Mouse (Mus musculus): ENCODE measurements around the gene Wwox.
A peak's percentile ranks its signal among the peaks of the same experiment; 100 is the strongest.

The Wwox gene

DNA sequence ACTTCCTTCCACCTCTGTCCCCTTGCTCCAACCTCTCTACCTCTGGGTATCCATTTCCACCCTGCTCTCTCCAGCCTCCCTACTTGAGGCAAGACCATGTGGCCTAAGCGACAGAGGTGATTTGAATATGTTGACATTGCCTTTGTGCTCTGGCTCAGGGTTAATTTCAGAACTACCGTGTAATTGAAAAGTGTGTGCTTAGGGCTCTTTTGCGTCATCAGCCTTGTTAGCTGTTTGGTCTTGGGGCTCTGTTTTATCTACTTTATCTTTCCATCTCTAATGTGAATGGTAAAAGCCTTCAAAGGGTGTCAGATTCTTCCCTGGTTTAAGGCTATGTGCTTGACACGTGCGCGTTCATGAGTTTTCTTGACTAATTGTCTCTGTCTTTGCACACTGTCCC lies 226.1 kb downstream of the Wwox start:
- DNase-seq (ENCODE audit: low spot score) = no peak

DNA sequence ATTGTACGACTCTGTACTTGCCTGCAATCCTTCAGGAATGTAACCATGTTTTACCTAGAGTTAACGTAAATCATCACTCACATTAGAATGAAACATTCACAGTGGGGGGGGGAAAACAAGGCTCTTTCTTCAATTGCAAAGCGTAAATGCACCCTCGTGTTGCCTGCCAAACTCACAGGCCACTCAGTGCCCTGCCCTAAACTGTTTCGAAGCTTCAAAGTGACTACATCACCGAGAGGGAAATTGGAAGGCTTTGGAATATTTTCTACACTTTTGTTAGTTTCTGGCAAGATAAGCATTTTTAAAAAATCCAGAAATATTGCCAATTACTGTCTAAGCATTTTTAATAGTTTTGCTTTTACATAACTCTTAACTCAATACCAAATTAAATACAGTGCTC lies 231.3 kb downstream of the Wwox start:
- DNase-seq (ENCODE audit: low spot score) = no peak

DNA sequence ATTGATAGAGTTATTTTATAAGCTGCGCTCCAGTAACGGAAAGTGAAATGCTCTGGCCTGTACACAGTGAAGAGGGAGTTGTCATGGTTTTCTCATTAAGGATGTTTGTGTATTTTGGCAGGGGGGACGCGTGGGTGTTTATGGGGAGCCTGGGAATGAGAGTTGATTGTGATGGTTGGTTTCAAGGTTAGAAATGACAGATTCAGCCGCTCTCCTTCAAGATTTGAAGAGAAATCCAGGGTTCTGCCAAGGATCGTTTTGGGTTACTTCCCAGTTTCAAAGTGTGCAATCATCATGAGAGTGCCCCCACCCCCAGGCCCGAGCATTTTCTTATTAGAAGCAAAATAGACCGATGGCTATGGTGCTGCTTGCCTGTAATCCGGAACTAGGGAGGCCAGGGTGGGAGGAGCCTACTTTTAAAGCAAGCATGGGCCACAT lies 231.8 kb downstream of the Wwox start:
- peak; percentile 73 for DNase-seq (ENCODE audit: low spot score)

DNA sequence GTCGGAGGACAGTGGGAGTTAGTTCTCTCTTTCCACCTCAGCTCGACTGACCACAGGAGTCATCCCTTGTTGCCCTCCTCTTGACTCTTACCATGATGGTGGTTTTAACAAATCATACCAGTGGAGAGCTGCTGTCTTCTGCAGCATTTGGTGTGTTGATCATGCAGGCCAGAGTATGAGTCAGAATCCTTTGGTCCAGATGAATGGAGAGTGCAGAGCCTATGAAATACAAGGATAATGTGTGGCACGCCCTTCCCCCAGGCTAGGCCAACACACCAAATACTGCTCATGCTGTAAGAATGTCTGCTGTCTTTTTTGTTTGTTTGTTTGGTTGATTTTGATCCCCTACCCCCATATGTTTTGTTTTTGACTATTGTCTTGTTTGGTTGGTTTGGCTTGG lies 234.0 kb downstream of the Wwox start:
- peak; percentile 45 for DNase-seq (ENCODE audit: low spot score)

DNA sequence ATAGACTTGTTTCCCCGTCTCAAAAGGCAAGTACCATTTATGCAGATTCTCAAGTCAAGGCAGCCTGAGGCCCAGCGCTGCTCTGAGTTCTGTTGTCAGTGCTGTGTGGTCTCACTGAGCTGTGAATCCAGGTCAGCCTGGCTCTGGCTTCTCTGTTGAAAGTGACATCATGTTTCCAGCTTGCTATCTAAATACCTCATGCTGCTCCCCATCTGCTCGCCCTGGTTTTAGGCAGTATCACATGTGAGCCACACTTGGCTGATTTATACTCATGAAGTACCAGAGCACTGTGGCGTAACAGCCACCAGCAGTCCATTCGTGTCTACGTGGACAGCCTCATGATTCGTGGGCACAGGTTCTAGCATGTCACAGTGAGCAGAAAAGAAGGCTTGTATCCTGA lies 235.7 kb downstream of the Wwox start:
- no peak for DNase-seq (ENCODE audit: low spot score)

DNA sequence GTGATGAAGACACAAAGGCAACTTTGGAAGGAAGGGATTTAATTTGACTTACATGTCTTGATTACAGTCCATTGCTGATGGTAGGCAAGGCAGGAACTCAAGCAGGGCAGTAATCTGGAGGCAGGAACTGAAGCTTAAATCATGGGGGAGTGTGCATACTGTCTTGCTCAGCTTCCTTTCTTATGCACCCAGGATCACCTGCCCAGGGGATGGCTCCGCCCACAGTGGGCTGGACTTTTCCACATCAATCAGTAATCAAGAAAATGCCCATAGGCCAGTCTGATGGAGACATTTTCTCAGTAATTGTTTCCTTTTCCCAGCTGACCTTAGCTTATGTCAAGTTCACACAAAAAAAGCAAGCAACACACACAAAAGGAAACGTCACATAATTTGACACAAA lies 237.5 kb downstream of the Wwox start:
- DNase-seq (ENCODE audit: low spot score) = no peak

DNA sequence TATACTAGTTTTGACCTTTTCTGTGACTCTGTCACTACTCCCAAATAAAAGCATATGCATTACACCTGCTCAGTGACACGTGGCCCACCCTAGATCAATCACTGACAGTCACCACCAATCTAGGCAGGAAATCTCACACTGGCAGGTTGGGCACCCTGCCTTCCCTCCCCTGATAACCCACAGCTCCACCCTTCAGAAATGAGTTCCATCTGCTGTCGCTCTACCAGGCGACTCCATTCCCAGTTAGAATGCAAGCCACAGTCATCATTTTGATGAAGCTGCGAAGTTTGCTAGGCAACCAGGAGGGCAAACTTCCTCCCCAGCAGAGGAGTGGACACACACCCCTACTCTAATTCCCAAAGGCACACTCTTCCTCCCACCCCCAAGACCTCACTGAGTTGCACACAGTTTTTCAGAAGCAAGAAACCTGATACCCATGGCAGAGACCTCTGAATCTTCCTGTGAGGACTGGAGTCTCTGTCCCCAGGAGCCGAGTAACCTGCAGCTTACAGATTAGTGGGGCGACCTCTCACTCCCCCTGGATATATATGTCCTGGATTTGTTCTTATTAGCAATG lies 238.2 kb downstream of the Wwox start:
- no peak for DNase-seq (ENCODE audit: low spot score)

DNA sequence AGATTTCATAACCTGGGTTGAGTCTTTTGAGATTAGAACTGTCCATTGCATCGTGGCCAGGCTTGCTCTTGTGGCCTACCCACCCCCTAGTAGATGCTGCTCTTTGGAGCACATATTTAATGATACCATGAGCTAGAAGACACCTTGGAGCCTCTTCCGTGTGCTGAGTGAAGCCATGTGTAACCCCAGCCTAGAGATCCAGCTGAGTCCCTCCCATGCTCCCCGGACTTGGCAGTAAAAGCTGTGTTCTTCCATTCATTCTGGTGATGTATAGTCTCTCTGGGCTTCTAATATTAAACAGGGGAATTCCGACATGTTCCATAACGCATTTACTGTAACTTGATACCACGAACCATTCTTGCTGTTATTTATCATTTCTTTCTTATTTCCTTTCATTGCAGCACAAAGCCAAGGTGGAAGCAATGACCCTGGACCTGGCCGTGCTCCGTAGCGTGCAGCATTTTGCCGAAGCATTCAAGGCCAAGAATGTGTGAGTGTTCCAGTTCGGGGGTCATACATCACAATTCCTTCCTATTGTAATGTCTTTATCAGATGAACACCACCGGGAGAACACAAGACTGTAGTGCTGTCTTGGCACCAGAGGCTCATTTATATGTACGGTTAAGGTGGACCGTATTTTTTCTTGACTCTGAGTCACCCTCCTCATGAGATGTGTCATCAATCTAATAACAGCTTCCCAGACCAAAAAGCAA lies 240.1 kb downstream of the Wwox start:
- DNase-seq (ENCODE audit: low spot score) = no peak

DNA sequence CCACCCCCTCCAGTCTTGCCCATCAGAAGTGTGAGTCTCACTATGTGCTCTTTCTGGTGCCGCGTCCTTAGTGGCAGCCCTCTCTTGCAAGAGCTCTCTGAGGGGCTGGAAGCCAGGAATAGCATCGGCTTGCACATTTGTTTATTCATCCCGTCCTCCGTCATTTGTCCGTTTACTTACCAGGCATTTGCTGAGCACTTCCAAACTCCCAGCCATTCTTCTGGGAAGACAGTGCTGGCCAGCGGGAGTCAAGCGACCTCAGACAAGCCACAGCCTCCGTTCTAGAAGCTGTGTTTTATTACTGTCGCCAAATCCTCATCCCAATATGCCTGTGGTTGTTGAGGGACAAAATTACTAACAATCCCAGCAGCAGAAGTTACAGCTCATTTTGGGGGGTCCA lies 241.7 kb downstream of the Wwox start:
- no peak for DNase-seq (ENCODE audit: low spot score)

DNA sequence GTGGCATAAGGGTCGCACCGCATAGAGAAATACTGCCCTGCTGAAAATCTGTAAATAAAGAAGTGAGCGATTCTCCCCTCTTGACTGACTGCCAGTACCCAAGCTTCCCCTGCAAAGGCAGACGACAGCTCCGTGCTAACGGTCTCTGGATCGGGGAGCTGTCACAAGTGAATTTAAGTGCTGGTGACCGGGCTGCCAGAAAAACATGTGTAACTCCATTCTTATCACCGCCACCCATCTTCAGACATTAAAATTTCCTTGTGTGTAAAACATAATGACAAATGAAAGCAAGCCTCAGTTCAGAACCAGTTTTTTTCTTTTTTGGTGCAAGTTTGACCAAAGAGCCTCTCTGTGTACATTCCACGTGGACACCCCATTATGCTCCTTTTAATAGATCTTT lies 242.7 kb downstream of the Wwox start:
- DNase-seq (ENCODE audit: low spot score) = no peak

DNA sequence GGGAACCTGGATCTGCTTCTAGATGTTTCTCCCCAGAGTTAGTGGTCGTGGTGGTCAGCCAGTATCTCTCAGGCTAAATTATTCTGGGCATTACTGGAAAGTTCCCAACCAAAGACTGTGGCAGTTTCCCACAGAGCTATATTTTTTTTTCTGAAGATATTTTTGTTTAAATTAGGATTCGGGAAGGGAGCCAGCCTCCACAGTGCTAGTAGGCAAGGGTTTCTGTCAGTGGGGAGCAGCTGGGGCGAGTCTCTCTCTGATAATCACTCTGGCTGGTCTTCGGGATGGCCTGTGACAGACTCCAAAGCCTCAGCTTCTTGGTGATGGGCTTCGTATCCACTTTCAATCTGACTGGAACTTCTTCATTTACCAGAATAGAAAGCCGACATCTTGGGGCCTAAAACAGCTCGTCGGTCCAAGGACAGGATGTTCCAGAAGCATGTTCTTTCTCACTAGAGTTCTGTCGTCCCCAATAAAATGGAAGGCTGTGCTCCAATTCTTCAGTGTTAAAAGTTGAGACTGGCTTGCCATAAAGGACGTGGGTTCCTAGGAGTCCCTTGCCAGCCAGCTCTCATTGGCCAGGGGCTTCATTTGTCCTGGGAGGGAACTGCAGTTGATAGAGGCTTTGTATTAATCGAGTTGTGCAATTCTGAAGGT lies 244.7 kb downstream of the Wwox start:
- DNase-seq (ENCODE audit: low spot score) = peak; percentile 18

DNA sequence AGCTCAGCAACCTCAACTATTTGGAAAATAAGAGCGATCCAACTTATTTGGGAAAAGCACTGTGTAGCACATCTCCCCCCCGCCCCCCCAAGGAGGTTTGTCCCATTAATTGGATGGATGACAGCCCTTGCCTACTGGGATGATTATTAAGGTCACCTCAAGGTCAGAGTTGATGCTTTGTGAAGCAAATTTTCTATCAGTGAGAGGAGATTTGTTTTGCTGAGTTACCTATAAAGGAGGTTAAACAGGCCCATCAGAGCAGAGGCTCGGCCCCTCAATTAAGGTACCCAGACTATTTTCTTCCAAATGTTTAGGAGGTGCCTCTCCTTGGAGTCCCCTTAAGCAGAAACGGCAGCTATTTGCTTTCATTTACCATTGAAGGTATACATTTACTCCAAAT lies 247.0 kb downstream of the Wwox start:
- DNase-seq (ENCODE audit: low spot score) = no peak

DNA sequence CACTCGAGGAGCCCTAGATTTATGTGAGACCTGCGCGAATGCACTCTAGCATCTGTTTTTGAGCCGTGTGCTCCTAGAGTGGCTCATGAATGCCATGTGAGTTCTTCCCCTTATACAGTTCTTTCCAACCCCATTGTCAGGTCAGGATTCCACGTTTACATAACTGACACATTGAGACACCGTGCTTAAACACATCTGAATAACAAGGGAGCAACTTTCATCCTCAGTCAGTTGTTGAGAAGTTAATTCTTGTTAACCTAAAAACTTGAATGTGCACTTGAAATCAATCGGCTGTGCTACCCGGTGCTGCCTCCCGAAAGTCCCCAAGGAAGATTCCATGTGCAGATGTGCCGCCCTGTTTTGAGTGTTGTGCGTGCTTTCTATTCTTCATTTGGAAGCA lies 249.3 kb downstream of the Wwox start:
- no peak for DNase-seq (ENCODE audit: low spot score)

DNA sequence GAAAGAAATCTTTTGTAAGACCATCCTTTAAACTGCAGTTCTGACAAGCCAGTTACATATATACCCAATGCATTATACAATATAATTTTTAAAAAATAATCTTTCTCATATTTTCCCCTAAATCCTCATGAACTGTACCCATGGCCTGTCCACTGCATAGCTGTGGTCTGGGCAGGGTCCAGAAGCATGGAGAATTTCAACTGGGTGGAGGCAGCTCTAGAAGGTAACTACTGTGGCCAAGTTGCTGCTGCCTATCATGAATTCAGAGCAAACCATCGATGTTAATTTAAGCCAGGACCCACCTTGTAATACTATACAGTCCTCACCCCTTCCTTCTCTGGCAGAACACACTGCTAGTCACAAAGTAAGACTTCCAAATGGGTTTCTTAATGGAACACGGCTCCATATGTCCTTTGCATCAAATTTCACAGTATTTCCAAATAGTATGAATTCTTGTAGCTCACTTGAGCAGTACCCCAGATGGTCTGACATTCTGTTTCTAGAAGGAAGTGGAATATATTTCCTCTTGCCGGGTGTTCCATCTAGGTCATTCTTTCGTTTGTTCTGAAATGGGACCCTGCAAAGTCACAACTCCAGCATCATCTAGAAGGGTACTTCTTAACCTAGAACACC lies 255.2 kb downstream of the Wwox start:
- DNase-seq (ENCODE audit: low spot score) = peak; percentile 29

DNA sequence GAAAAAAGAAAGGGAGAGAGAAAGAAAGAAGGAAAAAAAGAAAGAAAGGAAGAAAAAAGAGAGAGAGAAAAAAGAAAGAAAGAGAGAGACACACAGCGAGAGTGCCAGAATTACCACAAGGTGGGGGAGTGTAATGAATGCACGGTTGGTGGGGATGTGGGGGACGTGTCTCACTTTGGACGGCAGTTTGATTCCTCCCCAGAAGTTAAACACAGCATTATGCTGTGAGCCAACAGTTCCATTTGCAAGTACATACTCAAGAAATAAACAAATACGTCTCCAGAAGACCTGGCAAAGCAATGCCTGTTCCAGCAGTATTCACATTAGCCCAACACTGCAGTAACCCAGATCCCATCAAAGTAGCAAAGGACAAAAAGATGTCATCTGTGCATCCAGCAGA lies 264.1 kb downstream of the Wwox start:
- DNase-seq (ENCODE audit: low spot score) = no peak

DNA sequence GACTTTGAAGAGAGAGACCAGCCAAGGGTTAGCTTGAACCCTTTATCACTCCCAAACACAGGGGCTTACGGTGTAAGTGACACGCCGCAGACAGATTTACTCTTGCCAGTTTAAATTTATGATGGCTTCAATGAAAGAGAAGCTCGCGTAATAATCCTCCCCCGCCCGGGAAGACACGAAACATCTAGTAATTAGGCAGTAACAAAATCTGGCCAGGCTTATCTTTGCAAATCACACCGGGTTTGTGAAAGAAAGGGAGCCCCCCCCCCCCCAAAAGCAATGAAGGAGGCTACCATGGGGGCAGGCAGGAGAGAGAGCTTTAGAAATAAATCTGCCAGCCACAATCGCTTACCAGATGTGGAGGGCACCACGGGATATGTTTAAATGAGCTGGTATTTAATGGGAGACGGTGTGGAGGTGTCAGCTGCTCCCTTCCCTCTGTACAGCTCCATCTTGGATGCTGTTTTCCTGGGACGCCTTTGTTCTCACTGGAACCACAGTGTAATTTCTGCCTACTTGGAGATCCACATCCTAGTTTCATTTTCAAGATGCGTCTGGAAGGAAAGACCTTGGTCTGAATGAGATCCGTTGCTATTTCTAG lies 268.2 kb downstream of the Wwox start:
- no peak for DNase-seq (ENCODE audit: low spot score)

DNA sequence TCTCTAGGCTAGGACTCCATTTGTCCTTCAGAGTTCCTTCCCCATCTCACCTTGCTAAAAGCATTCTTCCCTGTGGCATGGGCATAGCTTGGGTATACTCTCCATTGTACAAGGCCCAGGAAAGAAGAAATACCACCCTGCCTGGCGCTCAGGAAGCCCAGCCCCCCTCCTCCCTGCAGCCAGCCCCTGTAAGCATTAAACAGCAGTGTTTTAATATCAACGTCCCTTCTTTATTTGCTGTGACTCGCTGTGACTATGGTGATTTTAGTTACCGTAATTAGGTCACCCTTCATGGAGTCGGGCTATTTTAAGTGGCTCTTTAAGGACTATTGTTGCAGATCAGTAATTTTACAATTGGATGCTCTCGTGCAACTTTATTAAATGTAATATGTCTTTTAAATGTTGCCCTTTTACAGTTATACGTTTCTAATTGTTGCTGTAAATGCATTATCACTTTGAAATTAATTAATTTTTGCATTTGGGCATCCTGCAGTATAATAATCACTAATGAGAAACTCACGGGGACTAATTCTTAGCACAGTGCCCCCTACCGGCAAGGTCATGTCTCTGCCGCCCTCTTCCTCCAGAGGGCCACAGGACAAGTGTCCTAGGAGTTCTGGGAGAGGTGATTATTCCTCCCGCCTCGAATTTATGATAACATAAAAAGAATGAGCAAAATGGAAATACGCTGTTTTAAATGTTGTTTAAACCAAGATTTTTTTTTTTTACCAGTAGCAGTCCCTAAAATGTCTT lies 276.0 kb downstream of the Wwox start:
- DNase-seq (ENCODE audit: low spot score) = no peak

DNA sequence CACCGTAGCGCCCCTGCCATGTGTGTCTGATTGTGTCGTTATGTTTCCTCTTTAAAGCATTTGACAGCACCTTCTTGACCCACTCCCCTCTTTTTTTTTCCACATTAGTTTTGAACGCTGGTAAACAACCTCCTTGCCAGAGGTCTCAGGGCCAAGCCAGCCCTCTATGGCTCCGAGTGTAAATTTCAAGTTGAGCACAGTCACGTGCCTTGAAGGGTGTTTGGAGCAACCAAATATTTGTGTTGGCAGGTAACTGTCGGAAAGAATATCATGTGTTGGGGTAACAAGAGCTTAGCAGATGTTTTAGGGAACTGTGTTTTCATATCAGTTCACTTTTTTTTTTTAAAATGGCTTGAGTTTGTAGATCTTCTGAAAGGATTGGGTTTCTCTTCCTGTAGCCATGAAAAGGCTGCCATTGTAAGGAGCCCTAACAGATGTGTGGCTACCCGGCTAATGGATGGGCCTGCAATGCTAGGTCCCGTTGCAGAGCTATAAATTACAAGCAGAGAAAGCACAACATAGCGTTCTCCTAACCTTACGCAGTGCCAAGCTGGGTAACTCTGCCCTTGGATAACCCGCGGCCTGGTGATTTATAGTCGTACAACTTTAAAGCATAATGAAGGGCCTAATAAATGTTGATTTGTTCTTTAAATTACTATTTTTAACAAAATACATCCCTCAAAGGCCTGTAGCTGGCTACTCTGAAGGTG lies 277.2 kb downstream of the Wwox start:
- peak; percentile 54 for DNase-seq (ENCODE audit: low spot score)

DNA sequence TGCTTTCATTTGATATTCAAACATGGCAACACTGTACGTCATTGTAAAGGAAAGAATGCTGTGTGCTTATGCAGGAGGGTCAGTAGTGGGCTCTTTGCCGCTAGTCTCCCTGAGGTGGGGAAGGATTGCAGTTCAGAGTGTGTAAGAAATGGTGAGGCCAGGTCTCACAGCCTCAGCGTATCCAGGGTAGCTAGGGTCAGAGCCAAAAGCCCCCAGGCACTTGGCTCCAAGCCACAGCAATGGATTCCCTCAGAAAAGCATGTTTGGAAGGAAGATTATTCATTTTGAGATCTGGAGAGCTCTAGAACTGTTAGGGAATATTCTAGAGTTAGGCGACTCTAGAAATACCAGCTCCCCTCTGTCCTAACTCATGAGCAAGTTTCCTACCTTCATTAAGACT lies 279.4 kb downstream of the Wwox start:
- no peak for DNase-seq (ENCODE audit: low spot score)

DNA sequence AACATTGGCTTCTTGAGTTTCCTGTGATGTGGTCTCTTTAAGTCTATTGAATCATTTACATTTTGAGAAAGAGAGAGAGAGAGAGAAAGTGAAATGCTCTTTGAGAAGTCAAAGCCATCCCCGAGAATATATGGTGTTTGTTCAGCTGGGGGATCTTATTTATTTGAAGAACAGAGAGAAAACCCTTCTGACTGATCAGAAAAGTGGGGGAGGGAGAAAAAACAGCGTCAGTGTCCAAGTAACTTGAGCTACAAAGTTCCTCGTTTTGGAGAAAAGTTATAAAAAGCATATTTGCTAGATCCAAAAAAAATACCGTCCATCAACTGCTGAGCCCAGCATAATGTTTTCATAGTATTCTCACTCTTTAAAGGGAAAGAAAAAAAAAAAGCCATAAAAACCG lies 283.2 kb downstream of the Wwox start:
- DNase-seq (ENCODE audit: low spot score) = peak; percentile 24

Measured in adipocyte (in vitro differentiated cells).